Mouse (Mus musculus): ENCODE results near the gene Wnk4. TPM values are rescaled to one million over a fixed set of nuclear protein-coding genes. Genes with fewer than 3 reads are reported as not detected.

The Wnk4 gene
- total RNA-seq, 1 experiment: 0.49 TPM

DNA sequence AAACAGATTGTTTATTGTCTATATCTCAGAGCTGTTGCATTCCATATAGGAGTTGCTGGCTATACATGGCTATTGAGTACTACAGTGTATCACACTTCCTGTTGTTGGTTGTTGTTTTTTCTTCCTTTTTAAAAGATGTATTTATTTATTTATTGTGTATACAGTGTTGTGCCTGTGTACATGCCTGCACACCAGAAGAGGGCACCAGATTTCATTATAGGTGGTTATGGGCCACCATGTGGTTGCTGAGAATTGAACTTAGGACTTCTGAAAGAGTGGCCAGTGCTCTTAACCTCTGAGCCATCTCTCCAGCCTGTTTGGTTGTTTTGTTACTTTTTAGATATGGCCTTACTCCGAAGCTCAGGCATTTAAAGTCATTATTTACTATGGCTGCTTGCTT, 54.2 kb downstream of the Wnk4 start:
- Histone ChIP-seq H3K4me3 (ENCODE audit: insufficient read depth in 1 of 2, low read depth in 1 of 2, low read length in 2 of 2, poor library complexity in 1 of 2, severe bottlenecking in 1 of 2) (no peak overlapping the region), H3K27ac (ENCODE audit: insufficient read depth, low read depth, low read length, poor library complexity, severe bottlenecking) (no peak overlapping the region), H3K36me3 (ENCODE audit: control insufficient read depth, insufficient read depth, low read length, poor library complexity, severe bottlenecking) (peaks cover 10% of the 10 kb centered on the region), H3K4me1 (ENCODE audit: control insufficient read depth in 2 of 2, insufficient read depth in 2 of 2, low read length in 2 of 2, poor library complexity in 1 of 2) (no peaks in the 10 kb centered on the region; a peak in 1 of 4 replicates), H3K9me3 (ENCODE audit: control insufficient read depth, insufficient read depth, low read depth, low read length) (no peaks in the 10 kb centered on the region), H3K9ac (ENCODE audit: insufficient read depth, low read depth, low read length, poor library complexity, severe bottlenecking) (no peak overlapping the region)
- in situ Hi-C loops (cut with MboI; ENCODE audit: low sequenced_read_pairs in 2 of 2, unreplicated experiment in 2 of 2): no loop called here
- TF ChIP-seq ZNF384 (IDR thresholded peaks at IDR 0.05; ENCODE audit: low read depth, low read length): no peak
- TF ChIP-seq MAFK (IDR thresholded peaks at IDR 0.05; ENCODE audit: insufficient read depth, low read depth, low read length): no peak
- no peak for TF ChIP-seq CHD2 (IDR thresholded peaks at IDR 0.05; ENCODE audit: low read depth, low read length)
- no peak for TF ChIP-seq ZC3H11A (IDR thresholded peaks at IDR 0.05; ENCODE audit: borderline replicate concordance, low read depth, low read length)
- no peak for TF ChIP-seq HCFC1 (IDR thresholded peaks at IDR 0.05; ENCODE audit: borderline replicate concordance, insufficient read depth, low read length)
- no peak for DNase-seq (ENCODE audit: low read depth, low spot score)

DNA sequence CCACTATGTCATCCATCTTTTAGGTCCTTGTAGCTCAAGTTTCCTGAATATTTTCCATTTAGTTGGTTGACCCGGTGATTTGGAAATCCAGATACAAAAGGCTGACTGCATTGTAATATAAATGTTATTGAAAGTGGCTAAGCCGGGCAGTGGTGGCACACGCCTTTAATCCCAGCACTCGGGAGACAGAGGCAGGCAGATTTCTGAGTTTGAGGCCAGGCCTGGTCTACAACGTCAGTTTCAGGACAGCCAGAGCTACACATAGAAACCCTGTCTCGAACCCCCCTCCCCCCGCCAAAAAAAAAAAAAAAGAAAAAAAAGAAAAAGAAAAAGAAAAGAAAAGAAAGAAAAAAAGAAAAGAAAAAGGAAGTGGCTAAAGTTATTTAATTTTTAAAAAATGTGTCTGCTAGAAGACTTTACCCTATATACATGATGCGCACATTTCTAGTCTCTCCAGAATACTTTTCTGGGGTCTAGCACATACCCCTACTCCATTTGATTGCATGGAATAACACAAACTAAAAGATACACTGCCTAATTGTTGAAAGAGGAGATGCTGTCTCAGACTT, 54.8 kb downstream of the Wnk4 start:
- TF ChIP-seq MAFK (IDR thresholded peaks at IDR 0.05; ENCODE audit: insufficient read depth, low read depth, low read length) (no peak), CHD2 (IDR thresholded peaks at IDR 0.05; ENCODE audit: low read depth, low read length) (no peak), ZNF384 (IDR thresholded peaks at IDR 0.05; ENCODE audit: low read depth, low read length) (no peak; the same call in 1 of the 2 replicates), ZC3H11A (IDR thresholded peaks at IDR 0.05; ENCODE audit: borderline replicate concordance, low read depth, low read length) (no peak), HCFC1 (IDR thresholded peaks at IDR 0.05; ENCODE audit: borderline replicate concordance, insufficient read depth, low read length) (no peak)
- no peak for DNase-seq (ENCODE audit: low read depth, low spot score)
- H3K4me3 ChIP-seq (ENCODE audit: insufficient read depth in 1 of 2, low read depth in 1 of 2, low read length in 2 of 2, poor library complexity in 1 of 2, severe bottlenecking in 1 of 2): peak overlapping the region; percentile 81 to 91
- peak overlapping the region; percentile 96; the same call in 1 of the 2 replicates for H3K27ac ChIP-seq (ENCODE audit: insufficient read depth, low read depth, low read length, poor library complexity, severe bottlenecking)
- peak overlapping the region; percentile 92; the same call in 1 of the 2 replicates for H3K9ac ChIP-seq (ENCODE audit: insufficient read depth, low read depth, low read length, poor library complexity, severe bottlenecking)
- in situ Hi-C loops (cut with MboI; ENCODE audit: low sequenced_read_pairs in 2 of 2, unreplicated experiment in 2 of 2): no loop called here
- H3K4me1 ChIP-seq (ENCODE audit: control insufficient read depth in 2 of 2, insufficient read depth in 2 of 2, low read length in 2 of 2, poor library complexity in 1 of 2): no peaks in the 10 kb centered on the region; a peak in 1 of 4 replicates
- no peaks in the 10 kb centered on the region for H3K9me3 ChIP-seq (ENCODE audit: control insufficient read depth, insufficient read depth, low read depth, low read length)
- H3K36me3 ChIP-seq (ENCODE audit: control insufficient read depth, insufficient read depth, low read length, poor library complexity, severe bottlenecking): peaks cover 16% of the 10 kb centered on the region

DNA sequence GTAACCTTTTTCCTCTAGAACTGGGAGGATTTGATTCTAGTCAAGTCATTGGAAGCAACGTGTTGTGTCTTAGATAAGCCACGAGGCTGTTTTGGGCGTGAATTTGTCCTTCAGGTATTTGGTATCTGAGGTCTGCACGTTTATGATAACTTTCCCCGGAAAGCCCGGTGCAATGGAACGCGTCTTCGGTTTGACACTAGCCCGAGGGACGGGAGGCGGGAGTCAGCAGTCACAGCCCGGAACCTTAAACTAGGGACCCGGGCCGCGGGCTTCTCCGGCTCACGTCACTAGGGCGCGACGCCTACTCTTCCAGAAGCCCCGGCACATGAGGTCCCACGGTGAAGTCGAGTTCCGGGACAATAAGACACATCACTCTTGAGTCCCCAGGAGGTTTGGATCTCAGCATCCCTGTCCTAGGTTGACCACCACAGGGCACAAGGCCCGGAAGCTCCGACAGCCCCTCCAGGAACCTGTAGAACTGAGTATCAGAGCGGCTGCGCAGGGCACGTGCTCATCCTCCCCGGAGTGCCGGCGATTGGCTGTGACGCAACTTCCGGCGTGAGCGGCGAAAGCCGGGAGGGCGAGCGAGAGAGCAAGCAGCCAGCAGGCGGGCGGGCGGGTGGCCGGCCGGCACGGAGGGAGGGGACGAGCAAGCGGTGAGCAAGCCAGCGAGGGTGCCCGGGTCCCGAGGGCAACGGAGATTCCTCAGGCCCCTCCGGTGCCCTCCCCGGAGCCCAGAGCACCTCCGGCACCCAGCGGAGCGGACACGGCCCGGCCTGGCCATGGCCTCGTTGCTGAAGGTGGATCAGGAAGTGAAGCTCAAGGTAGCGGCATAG, 55.5 kb downstream of the Wnk4 start, which contains the start of gene Psme3:
Psme3 (plus strand) TSS at position 549 of the 836 bp plus-strand sequence.
- peak; percentile 85 for DNase-seq (ENCODE audit: low read depth, low spot score)
- in situ Hi-C loops (cut with MboI; ENCODE audit: low sequenced_read_pairs in 2 of 2, unreplicated experiment in 2 of 2): no loop called here
- H3K4me1 ChIP-seq (ENCODE audit: control insufficient read depth in 2 of 2, insufficient read depth in 2 of 2, low read length in 2 of 2, poor library complexity in 1 of 2): no peaks in the 10 kb centered on the region; a peak in 1 of 4 replicates
- H3K9me3 ChIP-seq (ENCODE audit: control insufficient read depth, insufficient read depth, low read depth, low read length): no peaks in the 10 kb centered on the region
- H3K9ac ChIP-seq (ENCODE audit: insufficient read depth, low read depth, low read length, poor library complexity, severe bottlenecking): peak within 1 kb of the TSS; percentile 92
- TF ChIP-seq MAFK (IDR thresholded peaks at IDR 0.05; ENCODE audit: insufficient read depth, low read depth, low read length): no peak
- TF ChIP-seq HCFC1 (IDR thresholded peaks at IDR 0.05; ENCODE audit: borderline replicate concordance, insufficient read depth, low read length): peak; percentile 84
- H3K4me3 ChIP-seq (ENCODE audit: insufficient read depth in 1 of 2, low read depth in 1 of 2, low read length in 2 of 2, poor library complexity in 1 of 2, severe bottlenecking in 1 of 2): peak within 1 kb of the TSS; percentile 81 to 91
- peaks cover 22% of the 10 kb centered on the region for H3K36me3 ChIP-seq (ENCODE audit: control insufficient read depth, insufficient read depth, low read length, poor library complexity, severe bottlenecking)
- peak within 1 kb of the TSS; percentile 96 for H3K27ac ChIP-seq (ENCODE audit: insufficient read depth, low read depth, low read length, poor library complexity, severe bottlenecking)

DNA sequence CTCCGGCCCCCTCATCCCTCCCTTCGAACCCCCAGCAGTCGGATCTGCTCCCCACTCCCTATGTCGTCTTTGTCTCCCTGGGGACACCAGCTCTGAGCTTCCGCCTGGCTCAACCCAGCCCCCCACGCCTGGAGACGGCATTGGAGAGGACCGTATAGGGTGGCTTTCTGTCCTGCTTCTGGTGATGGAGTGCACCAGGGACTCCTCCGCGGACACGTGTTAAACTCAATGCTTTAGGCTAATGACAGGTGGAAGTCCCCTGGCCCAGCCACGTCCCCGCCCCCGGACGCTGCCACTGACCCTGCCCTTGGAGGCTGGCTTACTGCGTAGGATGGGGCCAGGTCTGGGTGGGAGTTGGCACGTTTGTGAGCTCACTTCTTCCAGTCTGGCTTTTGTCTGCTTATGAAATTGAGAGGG, 56.1 kb downstream of the Wnk4 start:
- in situ Hi-C loops (cut with MboI; ENCODE audit: low sequenced_read_pairs in 2 of 2, unreplicated experiment in 2 of 2): no loop called here
- peak overlapping the region; percentile 81 to 91 for H3K4me3 ChIP-seq (ENCODE audit: insufficient read depth in 1 of 2, low read depth in 1 of 2, low read length in 2 of 2, poor library complexity in 1 of 2, severe bottlenecking in 1 of 2)
- no peaks in the 10 kb centered on the region for H3K9me3 ChIP-seq (ENCODE audit: control insufficient read depth, insufficient read depth, low read depth, low read length)
- peak overlapping the region; percentile 92 for H3K9ac ChIP-seq (ENCODE audit: insufficient read depth, low read depth, low read length, poor library complexity, severe bottlenecking)
- H3K4me1 ChIP-seq (ENCODE audit: control insufficient read depth in 2 of 2, insufficient read depth in 2 of 2, low read length in 2 of 2, poor library complexity in 1 of 2): no peaks in the 10 kb centered on the region; a peak in 1 of 4 replicates
- no peak for TF ChIP-seq HCFC1 (IDR thresholded peaks at IDR 0.05; ENCODE audit: borderline replicate concordance, insufficient read depth, low read length)
- TF ChIP-seq ZC3H11A (IDR thresholded peaks at IDR 0.05; ENCODE audit: borderline replicate concordance, low read depth, low read length): no peak
- no peak for TF ChIP-seq MAFK (IDR thresholded peaks at IDR 0.05; ENCODE audit: insufficient read depth, low read depth, low read length)
- TF ChIP-seq CHD2 (IDR thresholded peaks at IDR 0.05; ENCODE audit: low read depth, low read length): no peak
- TF ChIP-seq ZNF384 (IDR thresholded peaks at IDR 0.05; ENCODE audit: low read depth, low read length): no peak
- peaks cover 27% of the 10 kb centered on the region for H3K36me3 ChIP-seq (ENCODE audit: control insufficient read depth, insufficient read depth, low read length, poor library complexity, severe bottlenecking)
- no peak for DNase-seq (ENCODE audit: low read depth, low spot score)
- peak overlapping the region; percentile 96 for H3K27ac ChIP-seq (ENCODE audit: insufficient read depth, low read depth, low read length, poor library complexity, severe bottlenecking)

Data from ES-E14 (cell line).